Mouse (Mus musculus): Measurements from ENCODE around the gene Bcam.

The Bcam gene

DNA sequence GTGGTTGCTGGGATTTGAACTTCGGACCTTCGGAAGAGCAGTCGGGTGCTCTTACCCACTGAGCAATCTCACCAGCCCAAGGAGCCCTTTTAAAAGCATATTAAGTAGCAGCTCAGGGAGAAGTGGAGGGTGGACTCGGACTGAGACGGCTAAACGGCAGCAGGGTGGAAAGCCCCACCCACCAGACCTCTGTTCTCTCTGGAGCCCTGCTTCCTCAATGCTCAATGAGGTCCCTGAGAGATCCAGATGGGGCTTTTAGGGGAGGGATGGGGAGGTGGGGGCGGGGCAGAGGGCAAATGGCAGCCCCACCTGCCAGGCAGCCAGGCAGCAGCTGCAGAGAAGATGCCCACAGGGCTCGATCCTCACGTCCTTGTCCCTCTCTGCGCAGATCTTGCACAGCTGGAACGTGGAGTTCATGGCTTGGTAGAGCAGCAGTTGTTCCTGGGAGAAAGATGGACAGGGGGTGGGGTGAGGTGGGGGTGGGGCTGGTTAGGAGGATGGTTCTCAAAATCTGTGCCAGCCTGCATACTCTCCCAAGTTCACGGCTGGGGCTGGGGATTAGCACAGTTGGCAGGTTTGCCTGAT lies 15.2 kb upstream of the Bcam start:
- ATAC-seq (ENCODE audit: low TSS enrichment), result no peak

DNA sequence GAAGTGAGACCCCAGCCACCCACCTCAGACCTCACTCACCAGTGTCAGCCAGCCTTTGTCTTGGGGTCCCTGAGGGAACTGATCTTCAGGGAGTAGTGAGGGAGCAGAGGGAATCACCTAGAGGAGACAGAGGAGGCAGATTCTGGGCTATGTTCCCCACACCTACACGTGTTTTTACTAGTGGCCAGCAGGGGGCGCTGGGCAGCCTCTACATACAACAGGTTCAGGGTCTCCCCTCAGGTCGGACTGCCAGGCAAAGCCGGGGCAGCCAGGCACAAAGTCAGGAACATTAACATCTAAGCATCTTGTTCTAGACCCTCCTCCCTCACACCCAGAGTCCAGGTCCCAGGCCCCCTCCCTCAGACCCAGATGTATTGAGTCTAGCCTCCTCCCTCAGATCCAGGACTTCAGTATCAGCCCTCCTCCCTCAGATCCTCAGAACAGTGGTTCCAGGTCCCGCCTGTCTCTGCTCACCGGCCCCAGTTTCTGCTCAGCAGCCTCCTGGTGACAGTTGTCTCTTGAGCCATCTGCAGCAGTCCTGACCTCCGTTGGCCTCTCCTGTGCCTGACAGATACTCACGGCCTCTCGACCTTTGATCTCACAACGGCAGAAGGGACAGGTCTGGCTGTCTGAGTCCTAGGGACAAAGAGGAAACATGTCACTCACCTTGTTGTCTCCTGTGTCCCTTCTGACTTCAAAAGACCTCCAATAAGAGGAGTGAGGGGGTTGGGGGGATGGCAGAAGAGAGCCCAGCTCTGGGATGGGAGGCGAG lies 14.1 kb upstream of the Bcam start:
- ATAC-seq (ENCODE audit: low TSS enrichment), result no peak

DNA sequence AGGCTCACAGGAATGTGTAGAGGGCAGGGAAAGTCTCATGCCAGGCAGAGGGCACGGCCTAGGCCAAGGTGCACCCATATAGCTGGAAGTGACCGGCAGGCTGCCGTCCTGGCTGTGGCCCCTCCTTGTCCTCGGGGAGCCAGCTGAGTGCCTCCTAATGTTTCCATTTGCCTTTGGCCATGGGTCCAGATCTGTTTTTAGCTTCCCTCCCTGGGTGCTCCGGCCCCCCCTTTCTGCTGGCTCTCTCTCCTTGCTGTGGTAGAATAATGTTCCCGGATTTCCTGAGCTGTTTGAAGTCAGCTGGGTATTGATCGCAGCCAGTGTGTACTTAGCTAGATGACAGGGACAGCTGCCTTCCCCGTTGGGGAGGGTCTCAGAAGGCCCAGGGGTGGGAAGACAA lies 12.8 kb upstream of the Bcam start:
- no peak for ATAC-seq (ENCODE audit: low TSS enrichment)

DNA sequence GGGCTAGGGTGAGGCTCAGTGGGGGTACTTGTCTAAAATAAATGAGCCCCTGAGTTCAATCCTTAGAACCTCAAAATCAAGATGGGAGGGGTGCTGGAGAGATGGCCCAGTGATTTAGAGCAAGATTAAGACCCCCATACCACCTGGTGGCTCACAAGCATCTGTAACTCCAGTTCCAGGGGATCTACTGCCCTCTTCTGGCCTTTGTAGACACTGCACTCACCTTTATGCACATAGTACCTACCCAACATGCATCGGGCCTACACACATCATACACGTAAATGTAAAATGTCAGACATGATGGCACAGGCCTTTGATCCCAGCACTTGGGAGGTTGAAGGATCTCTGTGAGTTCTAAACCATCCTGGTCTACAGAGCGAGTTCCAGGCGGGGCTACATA lies 11.8 kb upstream of the Bcam start:
- no peak for ATAC-seq (ENCODE audit: low TSS enrichment)

DNA sequence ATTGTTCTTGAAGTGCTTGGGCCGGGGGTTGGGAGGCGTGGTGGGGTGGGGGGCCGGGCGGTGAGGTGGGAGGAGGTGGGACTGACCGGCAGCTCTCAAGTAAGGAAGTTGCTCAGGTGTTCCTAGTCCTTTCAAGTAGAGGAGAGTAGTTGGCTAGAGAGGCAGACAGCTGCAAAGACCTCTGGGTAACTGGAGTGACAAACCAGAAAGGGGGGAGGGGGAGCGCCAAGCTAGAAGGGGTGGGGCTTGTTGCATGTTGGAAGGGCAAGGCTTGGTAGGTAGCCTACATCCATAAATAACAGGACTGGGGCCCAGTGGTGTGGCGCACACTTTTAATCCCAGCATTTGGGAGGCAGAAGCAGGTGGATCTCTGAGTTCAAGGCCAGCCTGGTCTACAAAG lies 10.9 kb upstream of the Bcam start:
- ATAC-seq (ENCODE audit: low TSS enrichment), result no peak

DNA sequence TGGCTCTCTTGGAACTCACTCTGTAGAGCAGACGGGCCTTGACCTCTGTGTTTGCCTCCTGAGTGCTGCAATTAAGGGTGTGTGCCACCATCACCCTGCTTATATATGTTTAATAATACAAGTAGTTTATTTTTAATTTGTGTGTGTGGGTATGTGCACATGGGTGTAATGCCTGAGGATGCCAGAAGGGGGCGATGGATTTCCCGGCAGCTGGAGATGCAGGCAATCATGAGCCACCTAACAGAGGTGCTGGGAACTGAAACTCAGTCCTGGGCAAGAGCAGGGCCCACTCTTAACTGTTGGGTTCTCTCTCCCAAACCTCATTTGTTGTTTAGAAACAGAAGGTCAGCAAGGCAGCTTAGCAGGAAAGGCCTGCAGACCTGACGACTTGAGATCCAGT lies 9.1 kb upstream of the Bcam start:
- ATAC-seq (ENCODE audit: low TSS enrichment), result no peak

DNA sequence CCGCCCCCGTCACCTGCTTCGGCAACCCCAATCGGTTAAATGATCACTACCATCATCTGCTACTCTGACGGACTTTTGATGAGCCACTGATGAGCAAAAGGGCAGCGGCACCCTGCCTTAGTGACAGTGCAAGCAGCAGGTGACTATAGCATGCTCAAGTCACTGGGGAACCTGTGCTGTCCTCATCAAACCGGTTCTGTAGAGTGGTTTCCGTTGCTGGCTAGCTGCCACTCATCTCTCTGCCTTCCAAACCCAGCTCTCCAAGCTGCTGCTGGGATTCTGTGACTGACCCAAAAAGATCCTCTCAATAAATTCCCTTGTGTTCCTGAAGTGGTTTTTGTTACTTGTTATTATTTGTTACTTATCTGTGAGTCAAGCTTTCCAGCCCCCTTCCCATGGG lies 7.8 kb upstream of the Bcam start:
- no peak for ATAC-seq (ENCODE audit: low TSS enrichment)

DNA sequence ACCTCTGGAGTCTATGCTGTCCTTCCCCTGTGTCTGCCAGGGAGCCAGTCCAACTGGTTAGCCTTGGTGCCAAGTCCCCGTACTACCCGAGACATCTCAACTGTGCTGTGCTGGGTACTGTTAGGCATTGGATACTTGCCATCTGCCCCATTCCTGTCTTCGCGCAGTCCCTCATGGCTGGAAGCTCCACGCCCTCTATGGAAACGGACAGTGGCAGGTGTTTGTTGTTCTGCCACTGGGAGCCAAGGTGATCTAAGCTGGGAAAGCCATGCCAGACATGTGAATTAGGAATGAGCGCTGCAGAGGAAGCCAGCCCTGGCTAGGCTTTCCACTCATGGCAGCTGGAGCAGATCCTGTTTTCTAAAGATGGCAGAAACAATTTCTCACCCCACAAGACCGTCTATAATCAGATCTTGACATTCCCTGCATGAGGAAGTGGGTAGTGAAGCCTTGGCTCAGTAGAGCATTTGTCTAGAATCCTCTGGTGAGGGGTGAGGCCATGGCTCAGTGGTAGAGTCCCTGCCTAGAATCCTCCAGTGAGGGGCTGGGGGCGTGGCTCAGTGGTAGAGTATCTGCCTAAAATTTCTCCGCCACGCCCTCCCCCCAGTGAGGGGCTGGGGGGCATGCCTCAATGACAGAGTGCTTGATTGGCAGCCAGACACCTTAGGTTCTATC lies 6.4 kb upstream of the Bcam start:
- ATAC-seq (ENCODE audit: low TSS enrichment), result no peak

DNA sequence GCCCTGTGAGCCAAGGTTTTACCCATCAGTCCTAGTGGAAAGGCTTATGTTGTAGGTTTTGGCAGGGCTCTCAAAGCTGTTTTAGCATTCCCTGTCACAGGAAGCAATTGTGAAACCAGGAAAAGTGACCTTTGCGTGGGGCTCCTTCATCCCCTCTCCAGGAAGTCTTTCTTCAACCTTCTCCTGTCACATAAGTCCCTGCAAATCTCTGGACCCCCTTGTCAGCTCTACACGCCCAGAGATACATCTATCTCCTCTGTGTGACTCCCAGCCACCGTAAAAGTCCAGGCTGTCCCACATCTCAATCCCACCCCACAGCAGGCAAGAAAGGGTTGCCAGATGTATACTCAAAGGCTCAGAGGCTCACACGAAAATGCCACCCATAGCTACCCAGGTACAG lies 866 bp upstream of the Bcam start:
- ATAC-seq (ENCODE audit: low TSS enrichment), result no peak

DNA sequence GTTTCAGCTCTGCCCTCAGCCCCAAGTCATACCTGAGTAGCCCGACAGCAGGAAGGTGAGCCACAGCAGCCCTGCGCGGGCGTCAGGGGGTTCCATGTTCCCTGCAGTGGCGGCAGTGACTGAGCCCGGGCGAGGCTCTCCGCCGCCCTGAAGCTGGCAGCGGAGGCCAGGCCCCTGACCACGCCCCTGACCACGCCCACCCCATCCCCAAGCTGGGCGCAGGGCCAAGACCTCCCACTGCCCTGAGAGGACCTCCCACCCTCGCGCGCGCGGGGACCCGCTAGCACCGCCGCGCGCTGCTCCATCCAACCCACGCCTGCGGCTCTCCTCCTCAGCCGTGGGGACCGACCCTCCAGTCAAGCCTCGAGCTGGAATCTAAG lies 451 bp downstream of the Bcam start:
- 0 out of 2 replicates have a peak, but pooled peaks have one; percentile 23 for ATAC-seq (ENCODE audit: low TSS enrichment)

DNA sequence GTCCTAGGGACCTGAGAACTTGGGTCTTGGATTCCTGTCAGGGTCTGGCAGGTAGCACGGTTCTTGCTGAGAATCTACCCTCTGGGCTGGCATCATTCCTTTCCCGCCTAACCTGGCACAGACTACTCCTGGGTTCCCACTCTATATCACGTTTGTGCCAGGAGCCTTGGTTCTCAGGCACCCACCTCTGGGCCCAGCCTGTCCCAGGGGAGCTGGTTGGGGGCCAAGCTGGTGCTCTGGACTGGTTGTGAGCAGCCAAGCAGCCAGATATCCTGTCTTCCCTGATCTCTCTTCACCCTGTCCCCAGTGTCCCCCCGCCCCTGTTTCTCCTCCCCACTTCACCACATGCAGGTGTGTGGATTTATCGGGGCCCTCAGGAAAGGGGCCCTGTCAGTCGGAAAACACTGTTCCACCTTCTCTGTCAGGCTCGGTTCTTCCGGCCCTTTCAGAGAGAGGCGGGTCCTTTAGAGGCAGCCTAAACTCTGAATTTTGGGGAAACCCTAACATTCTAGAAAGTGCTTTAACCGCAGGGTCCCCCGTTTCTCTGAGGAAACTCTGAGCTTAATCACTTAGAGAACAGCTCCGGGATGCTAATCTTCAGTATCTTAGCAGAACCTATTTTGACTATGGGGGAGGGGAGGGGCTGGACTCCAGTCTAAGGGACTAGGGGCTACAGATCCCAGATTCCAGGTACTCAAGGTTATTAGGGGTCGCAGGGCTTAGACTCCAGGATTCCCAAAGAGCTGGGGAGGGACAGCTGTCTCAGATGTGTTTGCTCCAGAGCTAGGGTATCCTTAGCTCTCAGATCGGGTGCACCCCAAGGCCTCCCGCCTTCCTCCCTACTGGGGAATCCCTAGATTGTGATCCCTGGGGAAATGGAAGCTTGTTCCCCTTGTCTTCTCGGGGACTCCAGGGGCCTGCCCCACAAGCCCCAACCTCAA lies 1.1 kb downstream of the Bcam start:
- no peak for ATAC-seq (ENCODE audit: low TSS enrichment)

DNA sequence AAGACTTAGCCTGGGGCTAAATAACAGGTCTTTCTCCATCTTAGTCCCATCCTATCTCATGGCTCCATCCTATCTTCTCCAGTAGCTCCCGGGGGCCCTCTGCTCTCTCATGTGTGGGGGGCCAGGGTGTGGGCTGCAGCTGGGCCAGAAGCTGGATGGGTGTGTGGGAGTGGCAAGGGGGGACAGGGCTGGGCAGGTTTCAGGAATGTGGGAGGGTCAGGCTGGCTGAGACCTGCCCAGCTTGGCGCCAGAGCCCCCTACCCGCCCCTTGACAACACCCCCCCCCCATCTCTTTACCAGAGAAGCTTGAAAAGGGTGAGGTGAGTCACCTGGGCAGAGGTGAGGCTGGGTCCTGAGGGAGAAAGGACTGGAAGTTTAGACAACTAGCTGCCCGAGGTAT lies 1.8 kb downstream of the Bcam start:
- ATAC-seq (ENCODE audit: low TSS enrichment), result no peak

DNA sequence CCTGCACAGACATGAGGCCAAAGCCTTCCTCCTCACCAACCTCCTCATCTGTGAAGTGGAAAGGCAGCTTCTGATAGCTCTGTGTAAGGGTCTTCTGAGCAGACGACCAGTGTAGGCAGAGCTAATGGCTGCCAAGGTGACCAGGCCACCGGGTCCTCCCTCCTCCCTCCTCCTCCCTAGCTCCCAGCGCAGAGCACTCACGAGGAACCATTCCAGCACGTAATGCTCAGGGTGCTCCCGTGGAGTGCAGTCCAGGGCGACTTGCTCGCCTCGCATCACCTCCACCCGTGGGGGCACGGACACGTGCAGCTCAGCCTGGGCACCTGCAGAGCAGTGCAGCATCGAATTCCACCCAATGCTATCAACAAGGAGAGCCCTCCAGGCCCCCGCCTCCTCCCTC lies 2.6 kb downstream of the Bcam start:
- ATAC-seq (ENCODE audit: low TSS enrichment), result no peak

DNA sequence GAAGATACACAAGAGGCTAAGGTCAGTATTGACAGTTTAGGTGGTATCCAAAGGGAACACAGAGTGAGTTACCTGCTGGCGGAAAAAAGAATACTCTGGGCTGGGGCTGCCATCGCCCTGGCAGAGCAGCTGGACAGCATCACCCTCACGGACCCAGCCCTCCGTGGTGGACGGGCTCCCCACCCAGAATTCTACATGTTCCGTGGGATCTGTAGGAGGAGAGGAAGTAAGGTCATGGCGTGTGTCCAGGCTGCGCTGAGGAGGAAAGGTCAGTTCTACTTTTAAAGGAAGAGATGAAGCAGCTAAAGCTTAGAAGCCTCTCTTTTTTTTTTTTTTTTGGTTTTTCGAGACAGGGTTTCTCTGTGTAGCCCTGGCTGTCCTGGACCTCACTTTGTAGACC lies 6.2 kb downstream of the Bcam start:
- no peak for ATAC-seq (ENCODE audit: low TSS enrichment)

DNA sequence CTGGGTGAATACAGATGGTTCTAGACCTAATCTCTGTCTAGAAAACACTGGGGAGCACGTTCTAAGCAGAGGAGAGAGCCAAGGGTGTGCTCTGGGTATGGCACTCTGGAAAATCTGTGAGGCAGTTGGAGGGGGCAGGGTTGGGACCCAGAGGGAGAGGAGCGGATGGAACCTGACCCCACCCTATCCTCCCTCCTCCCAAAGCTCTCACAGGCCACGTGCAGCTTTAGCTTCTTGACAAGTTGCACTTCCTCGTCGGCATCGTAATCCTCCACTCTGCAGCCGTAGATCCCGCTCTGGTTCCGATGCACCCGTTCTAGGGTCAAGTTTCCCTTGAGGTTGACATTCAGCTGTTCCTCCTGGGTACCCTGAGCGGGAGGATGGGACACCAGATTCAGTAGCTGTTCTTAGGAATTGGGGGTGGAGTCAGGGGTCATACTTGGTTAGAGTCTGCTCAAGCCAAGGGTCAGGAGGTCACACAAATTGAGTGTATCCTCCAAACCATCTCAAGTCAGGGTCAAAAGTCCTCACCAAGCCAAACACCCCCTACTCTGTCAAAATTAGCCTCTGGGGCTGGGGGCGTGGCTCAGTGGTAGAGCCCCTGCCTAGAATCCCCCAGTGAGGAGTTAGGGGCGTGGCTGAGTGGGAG lies 6.9 kb downstream of the Bcam start:
- no peak for ATAC-seq (ENCODE audit: low TSS enrichment)

DNA sequence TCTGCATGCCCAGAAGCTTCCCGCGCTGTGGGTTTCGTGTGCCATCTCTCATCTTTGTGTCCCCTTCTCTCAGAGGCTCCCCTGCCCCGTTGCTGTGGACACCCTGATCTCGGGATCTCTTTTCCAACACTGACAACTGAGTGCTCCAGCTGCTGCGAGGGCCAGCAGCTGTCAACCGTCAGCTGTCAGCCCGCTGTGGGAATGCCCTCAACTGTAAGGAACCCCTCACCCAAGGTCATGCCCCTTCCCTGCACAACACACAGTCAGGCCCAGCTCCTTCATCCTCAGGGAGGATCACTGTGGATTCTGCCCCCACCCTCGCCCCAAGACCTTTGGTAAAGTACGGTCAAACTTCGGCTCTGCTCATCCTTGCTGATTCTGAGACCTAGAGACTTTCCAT lies 8.5 kb downstream of the Bcam start:
- ATAC-seq (ENCODE audit: low TSS enrichment), result no peak

DNA sequence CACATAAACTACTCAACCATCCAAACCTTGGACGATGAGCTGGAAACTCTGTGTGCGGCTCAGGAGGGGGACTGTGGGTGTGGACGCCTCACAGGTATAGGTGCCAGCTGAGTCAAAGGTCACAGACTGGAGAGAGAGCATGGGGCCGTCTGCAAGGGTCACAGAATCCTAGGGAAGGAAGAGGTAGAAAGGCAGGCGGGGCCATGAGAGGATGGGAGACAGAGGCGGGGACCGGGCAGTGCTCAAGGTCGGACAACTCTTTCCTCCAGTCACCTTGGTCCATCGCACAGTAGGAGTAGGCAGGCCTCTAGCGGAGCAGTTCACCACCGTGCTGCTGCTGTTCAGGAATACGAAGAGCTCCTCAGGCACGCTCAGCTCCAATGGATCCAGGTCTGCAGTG lies 10.8 kb downstream of the Bcam start:
- no peak for ATAC-seq (ENCODE audit: low TSS enrichment)

DNA sequence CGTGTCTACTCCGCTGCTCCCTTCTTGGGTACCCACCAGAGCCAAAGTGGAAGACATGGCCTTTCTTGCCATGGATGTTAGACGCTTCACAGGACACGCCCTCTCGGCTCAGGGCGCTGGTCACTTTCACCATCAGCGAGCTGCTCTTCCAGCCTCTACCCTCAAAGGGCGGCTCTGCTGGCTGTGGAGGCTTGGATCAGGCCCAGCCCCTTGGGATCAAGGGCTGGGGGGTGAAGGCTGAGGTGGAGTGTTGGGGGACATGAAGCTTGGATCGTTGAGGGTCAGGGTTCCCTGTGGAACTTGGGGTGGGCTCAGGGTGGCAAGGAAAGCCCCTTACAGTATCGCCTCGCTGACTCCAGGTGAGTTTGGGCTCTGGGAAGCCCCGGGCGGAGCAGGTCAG lies 12.2 kb downstream of the Bcam start:
- ATAC-seq (ENCODE audit: low TSS enrichment), result no peak

DNA sequence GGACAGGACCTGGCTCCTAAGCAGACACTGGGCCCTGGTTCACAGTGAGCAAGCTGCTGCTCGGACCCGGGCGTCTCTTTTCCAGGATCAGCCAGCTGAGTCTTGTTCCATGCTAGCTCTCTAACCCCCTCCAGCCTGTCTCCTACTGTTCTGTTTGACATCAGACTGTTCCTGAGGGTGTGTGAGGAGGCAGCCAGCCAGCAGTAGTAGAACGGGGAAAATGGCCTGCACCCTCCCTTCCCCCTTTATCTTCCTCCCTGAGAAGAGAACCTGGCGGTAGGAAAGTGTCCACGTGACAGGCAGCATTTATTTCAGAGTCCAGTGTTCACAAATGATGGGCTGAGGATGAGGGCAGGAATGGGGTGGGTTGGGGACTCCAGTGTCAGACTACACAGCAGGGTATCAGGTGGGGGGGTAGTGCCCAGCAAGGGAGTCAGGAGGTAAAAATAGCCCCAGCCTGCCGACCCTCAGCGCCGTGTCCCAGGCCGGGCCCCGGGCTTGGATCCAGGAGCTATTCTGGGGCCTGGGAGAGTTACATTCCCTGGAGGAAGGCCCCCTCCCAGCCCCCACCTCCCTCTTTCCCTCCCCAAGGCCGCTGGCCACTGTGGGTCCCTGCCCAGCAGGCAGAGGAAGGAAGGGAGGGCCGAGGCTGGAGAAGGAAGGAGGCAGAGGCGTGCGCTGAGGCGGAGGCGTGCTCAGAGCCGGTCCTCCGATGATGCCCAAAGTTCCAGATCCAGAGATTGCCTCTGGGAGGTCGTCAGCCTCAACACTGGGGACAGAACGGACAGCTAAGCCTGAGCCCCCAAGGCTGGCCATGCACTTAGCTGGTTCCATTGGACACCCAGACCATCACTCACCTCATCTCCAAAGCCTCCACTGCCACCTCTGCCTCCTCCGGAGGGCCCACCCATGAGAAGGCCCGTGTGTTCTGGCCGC lies 14.7 kb downstream of the Bcam start:
- no peak for ATAC-seq (ENCODE audit: low TSS enrichment)

DNA sequence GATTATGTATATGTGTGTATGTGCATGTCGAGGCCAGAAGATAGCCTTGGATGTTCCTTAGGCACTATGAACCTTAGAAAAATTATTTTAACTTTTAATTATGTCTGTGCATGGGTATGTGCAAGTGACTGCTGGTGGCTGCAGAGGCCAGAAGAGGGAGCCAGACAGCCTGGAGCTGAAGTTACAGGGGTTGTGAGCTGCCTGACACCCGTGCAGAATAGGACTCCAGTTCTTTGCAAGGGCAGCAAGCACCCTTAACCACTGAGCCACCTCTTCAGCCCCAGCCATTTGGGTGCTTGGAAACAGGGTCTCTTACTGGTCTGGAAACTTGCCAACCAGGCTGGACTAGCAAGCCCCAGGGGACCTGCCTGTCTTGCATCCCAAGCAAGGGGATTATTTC lies 15.8 kb downstream of the Bcam start:
- ATAC-seq (ENCODE audit: low TSS enrichment), result no peak

DNA sequence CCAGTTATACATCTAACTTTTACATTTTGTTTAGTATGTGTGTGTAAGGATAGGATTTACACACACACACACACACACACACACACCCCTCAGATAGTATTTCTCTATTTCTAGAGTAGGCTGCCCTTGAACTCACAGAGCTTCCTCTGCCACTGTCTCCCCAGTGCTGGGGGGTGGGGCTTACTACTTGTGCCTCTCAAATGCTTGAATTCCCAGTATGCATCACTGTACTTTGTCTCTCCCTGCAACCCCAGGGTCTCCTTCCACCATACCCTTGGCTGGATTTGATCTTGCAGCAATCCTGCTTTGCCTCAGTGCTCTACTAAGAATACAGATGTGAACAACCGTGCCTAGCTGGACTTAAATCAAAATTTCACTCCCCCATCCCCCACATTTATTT lies 16.8 kb downstream of the Bcam start:
- ATAC-seq (ENCODE audit: low TSS enrichment), result no peak
